Mouse (Mus musculus) small intestine, adult 2 months (tissue): ENCODE results near the gene Cnmd.

ENCODE experiments used
- CTCF ChIP-seq: fragments of 200-500 bp; IDR thresholded peaks from 2 replicates; pipeline ENCODE4 v1.5.1; 2012; ENCODE audit warnings: low read depth, mild to moderate bottlenecking, control low read depth, inconsistent platforms, low read length, moderate library complexity, mixed read lengths; ENCODE audit not compliant: insufficient replicate concordance, insufficient read length; ENCODE audit errors: extremely low read depth
- POLR2A ChIP-seq: fragments of 200-500 bp; IDR thresholded peaks from 2 replicates; pipeline ENCODE4 v1.6.1; 2012; ENCODE audit warnings: low read depth, mild to moderate bottlenecking, control low read depth, inconsistent platforms, low read length, moderate library complexity

DNA sequence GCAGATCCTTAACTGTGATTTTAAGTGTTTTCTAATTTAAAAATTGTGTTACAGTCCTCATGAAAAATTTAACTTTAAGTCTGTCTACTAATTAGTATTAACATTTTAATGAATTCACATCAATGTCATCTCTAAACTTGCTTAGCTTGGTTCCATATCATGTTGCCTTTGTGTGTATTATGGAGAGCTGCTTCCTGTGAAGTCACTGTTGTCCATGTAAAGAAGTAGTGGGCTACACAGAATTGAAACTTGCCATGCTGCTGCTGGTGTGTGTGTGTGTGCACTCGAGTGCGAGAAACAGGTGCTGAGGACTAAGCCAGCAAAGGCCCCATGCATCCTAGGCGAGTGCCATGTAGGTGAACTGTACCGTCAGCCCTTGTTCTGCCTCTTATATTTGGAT, 54.6 kb downstream of the Cnmd start:
- no peak for TF ChIP-seq CTCF
- TF ChIP-seq POLR2A: no peak
